Mouse (Mus musculus) heart, embryonic 15.5 days (tissue): ENCODE measurements around the gene Gm10778. TPM values are rescaled to one million over a fixed set of nuclear protein-coding genes. Genes with fewer than 3 reads are reported as not detected.
"Not testable (repeated sequence)": the region's sequence is repeated elsewhere in the genome, so short reads cannot be mapped to it uniquely, and the experiment has no call there.

Source experiments
- ATAC-seq: fragments of 200-750 bp; cut with Nextera tagmentation; replicated peaks from 2 replicates; pipeline ENCODE4 v1.8.0; 2017; ENCODE audit warnings: low read depth, moderate TSS enrichment; ENCODE audit not compliant: insufficient number of reproducible peaks, insufficient read depth, low FRiP score
- H3K27ac ChIP-seq: fragments of 300-500 bp; sonication (generic); 2 replicates; pipeline ENCODE4 v1.5.1; 2015; ENCODE audit warnings: mild to moderate bottlenecking, inconsistent platforms
- H3K27me3 ChIP-seq: fragments of 300-500 bp; sonication (generic); 2 replicates; pipeline ENCODE4 v1.6.1; 2015; ENCODE audit warnings: inconsistent platforms
- H3K36me3 ChIP-seq: fragments of 300-500 bp; sonication (generic); 2 replicates; pipeline ENCODE4 v1.6.1; 2015; ENCODE audit warnings: mild to moderate bottlenecking, inconsistent platforms
- H3K4me1 ChIP-seq: fragments of 300-500 bp; sonication (generic); replicated peaks from 2 replicates; pipeline ENCODE4 v1.6.1; 2015; ENCODE audit warnings: inconsistent platforms
- H3K4me2 ChIP-seq: fragments of 300-500 bp; sonication (generic); 2 replicates; pipeline ENCODE4 v1.6.1; 2015; ENCODE audit warnings: inconsistent platforms, mild to moderate bottlenecking, moderate library complexity
- H3K4me3 ChIP-seq: fragments of 300-500 bp; sonication (generic); 2 replicates; pipeline ENCODE4 v1.5.1; 2015; ENCODE audit warnings: mild to moderate bottlenecking, inconsistent platforms
- H3K9ac ChIP-seq: fragments of 300-500 bp; sonication (generic); 2 replicates; pipeline ENCODE4 v1.6.1; 2015; ENCODE audit warnings: mild to moderate bottlenecking, inconsistent platforms
- H3K9me3 ChIP-seq: fragments of 300-500 bp; sonication (generic); replicated peaks from 2 replicates; pipeline ENCODE4 v1.6.1; 2016; ENCODE audit warnings: inconsistent platforms
- WGBS: fragments of 180-500 bp; shearing (Covaris S2); methylation state at CpG from one replicate; pipeline ENCODE4 v1.1.7; 2015; ENCODE audit warnings: mixed read lengths; 5-methylcytosine and 5-hydroxymethylcytosine counted together
- polyA plus RNA-seq: library from polyadenylated mRNA; unstranded; fragments of >200 nt; fragmentation: Nextera tagmentation; extraction: Ambion mirVana; gene quantifications from 2 replicates; pipeline ENCODE4 v1.2.1, GENCODE M21; 2015

Gene Gm10778
- polyA plus RNA-seq, 1 experiment from 2014 or later = 2.9 TPM

- Histone ChIP-seq H3K36me3 (peaks cover 18% of the 10 kb centered on the region), H3K9ac (peak within 1 kb of the TSS; percentile 81), H3K4me2 (peak within 1 kb of the TSS; percentile 89), H3K4me1 (peaks cover 18% of the 10 kb centered on the region), H3K9me3 (no peaks in the 10 kb centered on the region), H3K4me3 (peak within 1 kb of the TSS; percentile 87), H3K27ac (peak within 1 kb of the TSS; percentile 83), H3K27me3 (no peaks in the 10 kb centered on the region)
- WGBS = 71% methylated on average over 16 of the region's 16 CpGs
- ATAC-seq = no peak
Measured at GRCm38 (mm10) chr10:81628390-81628789, 20.5 kb upstream of the Gm10778 start, which contains the start of gene Ankrd24. Gene Ankrd24 (plus strand): TSS chr10:81628540.

- H3K4me2 ChIP-seq = peak overlapping the region; percentile 85
- H3K4me3 ChIP-seq = peak overlapping the region; percentile 59
- no peaks in the 10 kb centered on the region for H3K36me3 ChIP-seq
- ATAC-seq = peak; percentile 88
- no peaks in the 10 kb centered on the region for H3K27me3 ChIP-seq
- H3K9me3 ChIP-seq = no peaks in the 10 kb centered on the region
- peak overlapping the region; percentile 69 for H3K27ac ChIP-seq
- 3% methylated on average over 37 of the region's 37 CpGs for WGBS
- peaks cover 14% of the 10 kb centered on the region for H3K4me1 ChIP-seq
- peak overlapping the region; percentile 61 for H3K9ac ChIP-seq
Measured at GRCm38 (mm10) chr10:81633253-81634099, 15.4 kb upstream of the Gm10778 start.

- H3K36me3 ChIP-seq = no peaks in the 10 kb centered on the region
- no peaks in the 10 kb centered on the region for H3K9me3 ChIP-seq
- H3K27me3 ChIP-seq = no peaks in the 10 kb centered on the region
- WGBS = 15% methylated on average over 8 of the region's 8 CpGs
- no peak overlapping the region for H3K9ac ChIP-seq
- H3K27ac ChIP-seq = no peak overlapping the region
- no peak for ATAC-seq
- no peak overlapping the region for H3K4me3 ChIP-seq
- peaks cover 22% of the 10 kb centered on the region for H3K4me1 ChIP-seq
- no peak overlapping the region for H3K4me2 ChIP-seq
Measured at GRCm38 (mm10) chr10:81636338-81636737, 12.5 kb upstream of the Gm10778 start.

- WGBS = 73% methylated on average over 6 of the region's 6 CpGs
- no peak for ATAC-seq
Measured at GRCm38 (mm10) chr10:81638101-81638500, 10.8 kb upstream of the Gm10778 start.

GRCm38 (mm10) chr10:81640825-81641224 lies 8.0 kb upstream of the Gm10778 start:
- not testable (repeated sequence) for H3K9ac ChIP-seq, H3K4me2 ChIP-seq, H3K27me3 ChIP-seq, H3K36me3 ChIP-seq, H3K27ac ChIP-seq, H3K4me3 ChIP-seq, ATAC-seq, H3K9me3 ChIP-seq
- peaks cover 32% of the 10 kb centered on the region for H3K4me1 ChIP-seq
- 27% methylated on average over 4 of the region's 4 CpGs for WGBS

More at GRCm38 (mm10) chr10:81638101-81638500, 10.8 kb upstream of the Gm10778 start:
- Histone ChIP-seq H3K27ac (no peak overlapping the region), H3K9ac (no peak overlapping the region), H3K4me2 (no peak overlapping the region), H3K27me3 (no peaks in the 10 kb centered on the region), H3K4me3 (no peak overlapping the region), H3K9me3 (no peaks in the 10 kb centered on the region), H3K36me3 (no peaks in the 10 kb centered on the region), H3K4me1 (peaks cover 38% of the 10 kb centered on the region)

- WGBS = 93% methylated on average over 2 of the region's 2 CpGs
- Histone ChIP-seq H3K4me2 (peak overlapping the region; percentile 85; the same call in 1 of the 2 replicates), H3K4me3 (no peak overlapping the region), H3K9me3 (no peaks in the 10 kb centered on the region), H3K27ac (no peak overlapping the region), H3K4me1 (peaks cover 29% of the 10 kb centered on the region), H3K36me3 (no peaks in the 10 kb centered on the region), H3K27me3 (no peaks in the 10 kb centered on the region), H3K9ac (peak overlapping the region; percentile 96; the same call in 1 of the 2 replicates)
- ATAC-seq = no peak
Measured at GRCm38 (mm10) chr10:81641566-81641965, 7.3 kb upstream of the Gm10778 start.

GRCm38 (mm10) chr10:81641978-81642647 lies 6.7 kb upstream of the Gm10778 start:
- no peak for ATAC-seq
- peaks cover 29% of the 10 kb centered on the region for H3K4me1 ChIP-seq
- 77% methylated on average over 8 of the region's 8 CpGs for whole genome bisulfite sequencing
- peak overlapping the region; percentile 64; the same call in 1 of the 2 replicates for H3K4me3 ChIP-seq
- no peaks in the 10 kb centered on the region for H3K27me3 ChIP-seq
- H3K4me2 ChIP-seq = peak overlapping the region; percentile 85
- no peaks in the 10 kb centered on the region for H3K9me3 ChIP-seq
- H3K27ac ChIP-seq = peak overlapping the region; percentile 94; the same call in 1 of the 2 replicates
- no peaks in the 10 kb centered on the region for H3K36me3 ChIP-seq
- H3K9ac ChIP-seq = peak overlapping the region; percentile 96

- H3K4me2 ChIP-seq = peak overlapping the region; percentile 85
- H3K9me3 ChIP-seq = no peaks in the 10 kb centered on the region
- peak overlapping the region; percentile 96 for H3K9ac ChIP-seq
- H3K27me3 ChIP-seq = no peaks in the 10 kb centered on the region
- WGBS = 18% methylated on average over 24 of the region's 24 CpGs
- peak overlapping the region; percentile 64 for H3K4me3 ChIP-seq
- peaks cover 29% of the 10 kb centered on the region for H3K4me1 ChIP-seq
- no peaks in the 10 kb centered on the region for H3K36me3 ChIP-seq
- peak overlapping the region; percentile 94 for H3K27ac ChIP-seq
- no peak for ATAC-seq
Measured at GRCm38 (mm10) chr10:81642648-81643448, 6.0 kb upstream of the Gm10778 start.

- peak overlapping the region; percentile 85 for H3K4me2 ChIP-seq
- under 1% methylated on average over 56 of the region's 75 CpGs for WGBS
- H3K4me3 ChIP-seq = peak overlapping the region; percentile 64
- H3K36me3 ChIP-seq = no peaks in the 10 kb centered on the region
- H3K4me1 ChIP-seq = peaks cover 31% of the 10 kb centered on the region
- peak; percentile 89 for ATAC-seq
- peak overlapping the region; percentile 96 for H3K9ac ChIP-seq
- H3K27me3 ChIP-seq = no peaks in the 10 kb centered on the region
- H3K9me3 ChIP-seq = no peaks in the 10 kb centered on the region
- peak overlapping the region; percentile 94 for H3K27ac ChIP-seq
Measured at GRCm38 (mm10) chr10:81643449-81644055, 5.3 kb upstream of the Gm10778 start.

GRCm38 (mm10) chr10:81644162-81644561 lies 4.7 kb upstream of the Gm10778 start:
- H3K4me2 ChIP-seq = peak overlapping the region; percentile 85
- no peaks in the 10 kb centered on the region for H3K36me3 ChIP-seq
- peak overlapping the region; percentile 94 for H3K27ac ChIP-seq
- H3K9ac ChIP-seq = peak overlapping the region; percentile 96; the same call in 1 of the 2 replicates
- no peak for ATAC-seq
- WGBS = 54% methylated on average over 2 of the region's 2 CpGs
- no peaks in the 10 kb centered on the region for H3K9me3 ChIP-seq
- H3K27me3 ChIP-seq = no peaks in the 10 kb centered on the region
- H3K4me3 ChIP-seq = peak overlapping the region; percentile 64
- H3K4me1 ChIP-seq = peaks cover 31% of the 10 kb centered on the region
